Mouse (Mus musculus): Measurements from ENCODE around the gene Gfap.

Gene Gfap

GRCm38 (mm10) chr11:102896641-102897040 is 4.1 kb downstream of the Gfap start:
- DNase-seq (ENCODE audit: low read depth), result no peak

GRCm38 (mm10) chr11:102895779-102896178 is 4.9 kb downstream of the Gfap start:
- DNase-seq (ENCODE audit: low read depth), result no peak

GRCm38 (mm10) chr11:102894716-102895115 is 6.0 kb downstream of the Gfap start:
- DNase-seq (ENCODE audit: low read depth), result no peak

GRCm38 (mm10) chr11:102893015-102893651 is 7.6 kb downstream of the Gfap start:
- no peak for DNase-seq (ENCODE audit: low read depth)

GRCm38 (mm10) chr11:102890096-102890495 is 10.6 kb downstream of the Gfap start:
- DNase-seq (ENCODE audit: low read depth), result no peak

- DNase-seq (ENCODE audit: low read depth), result no peak
Observed at GRCm38 (mm10) chr11:102888135-102888534, 12.6 kb downstream of the Gfap start.

GRCm38 (mm10) chr11:102887433-102887832 is 13.3 kb downstream of the Gfap start:
- no peak for DNase-seq (ENCODE audit: low read depth)

- DNase-seq (ENCODE audit: low read depth), result no peak
Observed at GRCm38 (mm10) chr11:102884616-102885219, 16.0 kb downstream of the Gfap start, which contains the start of gene Fam187a. TSS of gene Fam187a (plus strand) at chr11:102885169.

GRCm38 (mm10) chr11:102881314-102882198 is 19.2 kb downstream of the Gfap start:
- no peak for DNase-seq (ENCODE audit: low read depth)

GRCm38 (mm10) chr11:102880585-102881313 is 20.0 kb downstream of the Gfap start, which contains the start of the genes Eftud2 and Ccdc103:
TSS of gene Eftud2 (minus strand) at chr11:102880985.
TSS of gene Ccdc103 (plus strand) at chr11:102881204.
- peak; percentile 75 for DNase-seq (ENCODE audit: low read depth)

GRCm38 (mm10) chr11:102879558-102879957 is 21.2 kb downstream of the Gfap start:
- DNase-seq (ENCODE audit: low read depth), result no peak

GRCm38 (mm10) chr11:102874801-102875334 is 25.8 kb downstream of the Gfap start:
- DNase-seq (ENCODE audit: low read depth), result no peak

- peak; percentile 54 for DNase-seq (ENCODE audit: low read depth)
Observed at GRCm38 (mm10) chr11:102864272-102864671, 36.4 kb downstream of the Gfap start.

- no peak for DNase-seq (ENCODE audit: low read depth)
Observed at GRCm38 (mm10) chr11:102859933-102860332, 40.8 kb downstream of the Gfap start.

- no peak for DNase-seq (ENCODE audit: low read depth)
Observed at GRCm38 (mm10) chr11:102858951-102859350, 41.8 kb downstream of the Gfap start.

GRCm38 (mm10) chr11:102855941-102856340 is 44.8 kb downstream of the Gfap start:
- DNase-seq (ENCODE audit: low read depth), result no peak

- DNase-seq (ENCODE audit: low read depth), result no peak
Observed at GRCm38 (mm10) chr11:102853760-102854159, 47.0 kb downstream of the Gfap start.

- peak; percentile 27 for DNase-seq (ENCODE audit: low read depth)
Observed at GRCm38 (mm10) chr11:102851883-102852282, 48.8 kb downstream of the Gfap start.

- no peak for DNase-seq (ENCODE audit: low read depth)
Observed at GRCm38 (mm10) chr11:102845926-102846325, 54.8 kb downstream of the Gfap start.

GRCm38 (mm10) chr11:102838616-102839150 is 62.0 kb downstream of the Gfap start:
- DNase-seq (ENCODE audit: low read depth), result no peak

GRCm38 (mm10) chr11:102838126-102838525 is 62.6 kb downstream of the Gfap start:
- no peak for DNase-seq (ENCODE audit: low read depth)
